Mouse (Mus musculus) forebrain, embryonic 16.5 days (tissue): ENCODE results near the gene Spink4. TPM values are rescaled to one million over a fixed set of nuclear protein-coding genes. Genes with fewer than 3 reads are reported as not detected.

ENCODE experiments used
- ATAC-seq: fragments of 200-750 bp; cut with Nextera tagmentation; 2 replicates; pipeline ENCODE4 v1.8.0; 2017; ENCODE audit warnings: mild to moderate bottlenecking, moderate library complexity
- H3K27ac ChIP-seq: fragments of 300-500 bp; sonication (generic); 2 replicates; pipeline ENCODE4 v1.5.1; 2014; ENCODE audit warnings: low read length, control low read depth
- H3K27me3 ChIP-seq: fragments of 300-500 bp; sonication (generic); replicated peaks from 2 replicates; pipeline ENCODE4 v1.6.1; 2014; ENCODE audit warnings: low read length; ENCODE audit not compliant: control insufficient read depth, insufficient read depth
- H3K36me3 ChIP-seq: fragments of 300-500 bp; sonication (generic); 2 replicates; pipeline ENCODE4 v1.6.1; 2014; ENCODE audit not compliant: control insufficient read depth, insufficient read depth
- H3K4me1 ChIP-seq: fragments of 300-500 bp; sonication (generic); replicated peaks from 2 replicates; pipeline ENCODE4 v1.6.1; 2014; ENCODE audit warnings: low read length; ENCODE audit not compliant: control insufficient read depth, insufficient read depth
- H3K4me2 ChIP-seq: fragments of 300-500 bp; sonication (generic); 2 replicates; pipeline ENCODE4 v1.6.1; 2014; ENCODE audit warnings: mild to moderate bottlenecking, low read length, control low read depth
- H3K4me3 ChIP-seq: fragments of 300-500 bp; sonication (generic); replicated peaks from 2 replicates; pipeline ENCODE4 v1.5.1; 2014; ENCODE audit warnings: mild to moderate bottlenecking, low read length, control low read depth
- H3K9ac ChIP-seq: fragments of 300-500 bp; sonication (generic); replicated peaks from 2 replicates; pipeline ENCODE4 v1.6.1; 2014; ENCODE audit warnings: low read depth, low read length, control low read depth
- H3K9me3 ChIP-seq: fragments of 300-500 bp; sonication (generic); 2 replicates; pipeline ENCODE4 v1.6.1; 2016; ENCODE audit warnings: low read length; ENCODE audit not compliant: control insufficient read depth
- WGBS: fragments of 180-500 bp; shearing (Covaris S2); extraction: QIAGEN DNeasy Blood & Tissue Kit; methylation state at CpG from one replicate; pipeline ENCODE4 v1.1.7; 2014; 5-methylcytosine and 5-hydroxymethylcytosine counted together
- polyA plus RNA-seq: library from polyadenylated mRNA; unstranded; fragments of >200 nt; fragmentation: Nextera tagmentation; extraction: Ambion mirVana; gene quantifications from 2 replicates; pipeline ENCODE4 v1.2.1, GENCODE M21; 2015

Gene Spink4
- polyA plus RNA-seq, 1 experiment from 2014 or later: not detected

DNA sequence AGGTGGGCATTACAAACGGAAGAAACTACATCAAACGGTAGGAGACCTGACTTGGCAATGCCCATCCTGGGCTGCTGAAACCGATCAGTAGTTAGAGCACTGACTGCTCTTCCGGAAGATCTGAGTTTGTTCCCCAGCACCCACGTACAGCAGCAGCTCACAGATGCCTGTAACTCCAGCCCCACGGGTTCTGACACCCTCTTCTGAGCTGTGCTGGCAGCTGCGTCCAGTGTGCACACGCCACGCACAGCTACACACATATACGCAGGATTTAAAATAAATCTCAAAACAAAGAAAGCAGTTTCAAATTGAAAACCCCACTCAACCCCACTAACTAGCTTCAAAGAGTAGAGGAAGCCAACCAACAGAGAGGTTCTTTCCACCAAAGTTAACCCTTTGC is 36.7 kb upstream of the Spink4 start:
- 84% methylated on average over 10 of the region's 10 CpGs for WGBS
- H3K4me2 ChIP-seq: no peak overlapping the region
- H3K4me3 ChIP-seq: no peak overlapping the region
- H3K9me3 ChIP-seq: no peaks in the 10 kb centered on the region
- H3K9ac ChIP-seq: no peak overlapping the region
- no peaks in the 10 kb centered on the region for H3K4me1 ChIP-seq
- H3K27me3 ChIP-seq: no peaks in the 10 kb centered on the region
- H3K27ac ChIP-seq: no peak overlapping the region
- ATAC-seq: no peak
- H3K36me3 ChIP-seq: no peaks in the 10 kb centered on the region

GRCm38 (mm10) chr4:40884282-40885165 is 35.3 kb upstream of the Spink4 start:
- WGBS: 85% methylated on average over 12 of the region's 12 CpGs
- no peak for ATAC-seq
- no peak overlapping the region for H3K4me2 ChIP-seq
- H3K4me3 ChIP-seq: no peak overlapping the region
- no peak overlapping the region for H3K27ac ChIP-seq
- no peaks in the 10 kb centered on the region for H3K27me3 ChIP-seq
- H3K9me3 ChIP-seq: no peaks in the 10 kb centered on the region
- H3K4me1 ChIP-seq: no peaks in the 10 kb centered on the region
- H3K36me3 ChIP-seq: no peaks in the 10 kb centered on the region
- no peak overlapping the region for H3K9ac ChIP-seq

GRCm38 (mm10) chr4:40885166-40885525 is 34.7 kb upstream of the Spink4 start:
- Histone ChIP-seq H3K27me3 (no peaks in the 10 kb centered on the region), H3K4me3 (no peak overlapping the region), H3K27ac (no peak overlapping the region), H3K9me3 (no peaks in the 10 kb centered on the region), H3K4me1 (no peaks in the 10 kb centered on the region), H3K4me2 (no peak overlapping the region), H3K9ac (no peak overlapping the region), H3K36me3 (no peaks in the 10 kb centered on the region)
- no peak for ATAC-seq
- WGBS: 73% methylated on average over 2 of the region's 2 CpGs

- ATAC-seq: no peak
- Histone ChIP-seq H3K9ac (no peak overlapping the region), H3K9me3 (no peaks in the 10 kb centered on the region), H3K27me3 (no peaks in the 10 kb centered on the region), H3K4me2 (no peak overlapping the region), H3K4me3 (no peak overlapping the region), H3K4me1 (no peaks in the 10 kb centered on the region), H3K27ac (no peak overlapping the region), H3K36me3 (no peaks in the 10 kb centered on the region)
- 80% methylated on average over 4 of the region's 4 CpGs for WGBS
Observed at GRCm38 (mm10) chr4:40885883-40886282, 34.0 kb upstream of the Spink4 start.

- no peak overlapping the region for H3K27ac ChIP-seq
- no peak overlapping the region for H3K4me2 ChIP-seq
- H3K36me3 ChIP-seq: no peaks in the 10 kb centered on the region
- ATAC-seq: no peak
- H3K9ac ChIP-seq: no peak overlapping the region
- H3K9me3 ChIP-seq: no peaks in the 10 kb centered on the region
- WGBS: 84% methylated on average over 11 of the region's 11 CpGs
- no peaks in the 10 kb centered on the region for H3K4me1 ChIP-seq
- H3K4me3 ChIP-seq: no peak overlapping the region
- no peaks in the 10 kb centered on the region for H3K27me3 ChIP-seq
Observed at GRCm38 (mm10) chr4:40888839-40889238, 31.0 kb upstream of the Spink4 start.

GRCm38 (mm10) chr4:40889252-40889651 is 30.6 kb upstream of the Spink4 start:
- Histone ChIP-seq H3K4me3 (no peak overlapping the region), H3K9ac (no peak overlapping the region), H3K36me3 (no peaks in the 10 kb centered on the region), H3K27me3 (no peaks in the 10 kb centered on the region), H3K4me2 (no peak overlapping the region), H3K27ac (no peak overlapping the region), H3K4me1 (no peaks in the 10 kb centered on the region), H3K9me3 (no peaks in the 10 kb centered on the region)
- 68% methylated on average over 3 of the region's 3 CpGs for WGBS
- ATAC-seq: no peak

DNA sequence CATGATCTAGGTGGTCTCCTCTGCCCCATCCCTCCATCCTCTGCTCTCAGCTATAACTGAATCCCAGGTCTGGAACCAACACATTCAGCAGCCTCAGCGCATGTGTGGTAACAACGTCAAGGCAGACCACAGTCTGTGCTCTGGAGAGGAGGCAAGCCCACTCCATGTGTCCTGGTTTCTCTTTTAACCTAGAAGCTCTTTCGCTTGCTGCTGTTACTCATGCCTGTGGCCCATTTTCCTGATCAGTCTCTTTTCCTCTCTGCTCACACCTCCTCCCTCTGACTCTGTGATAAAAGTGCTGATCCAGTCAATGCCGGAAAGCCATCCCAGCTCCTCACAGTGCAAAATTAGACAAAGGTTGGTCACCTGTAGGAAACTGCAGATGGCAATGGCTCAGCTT is 29.9 kb upstream of the Spink4 start:
- 90% methylated on average over 4 of the region's 4 CpGs for WGBS
- H3K4me3 ChIP-seq: no peak overlapping the region
- no peak for ATAC-seq

GRCm38 (mm10) chr4:40891206-40891605 is 28.6 kb upstream of the Spink4 start:
- Histone ChIP-seq H3K27me3 (no peaks in the 10 kb centered on the region), H3K36me3 (no peaks in the 10 kb centered on the region), H3K9ac (no peak overlapping the region), H3K27ac (no peak overlapping the region), H3K4me3 (no peak overlapping the region), H3K9me3 (no peaks in the 10 kb centered on the region), H3K4me1 (no peaks in the 10 kb centered on the region), H3K4me2 (no peak overlapping the region)
- no peak for ATAC-seq
- whole genome bisulfite sequencing: 75% methylated on average over 5 of the region's 5 CpGs

More for the DNA sequence above, 29.9 kb upstream of the Spink4 start:
- H3K4me2 ChIP-seq: no peak overlapping the region
- no peaks in the 10 kb centered on the region for H3K36me3 ChIP-seq
- H3K9ac ChIP-seq: no peak overlapping the region
- no peaks in the 10 kb centered on the region for H3K9me3 ChIP-seq
- no peaks in the 10 kb centered on the region for H3K27me3 ChIP-seq
- no peaks in the 10 kb centered on the region for H3K4me1 ChIP-seq
- H3K27ac ChIP-seq: no peak overlapping the region

GRCm38 (mm10) chr4:40895118-40895517 is 24.7 kb upstream of the Spink4 start:
- Histone ChIP-seq H3K9ac (no peak overlapping the region), H3K4me2 (no peak overlapping the region), H3K27me3 (no peaks in the 10 kb centered on the region), H3K36me3 (no peaks in the 10 kb centered on the region), H3K4me3 (no peak overlapping the region), H3K27ac (no peak overlapping the region), H3K9me3 (no peaks in the 10 kb centered on the region), H3K4me1 (no peaks in the 10 kb centered on the region)
- 89% methylated on average over 3 of the region's 3 CpGs for WGBS
- no peak for ATAC-seq
